Mouse (Mus musculus): ENCODE results near the gene Ccdc88c.

DNA sequence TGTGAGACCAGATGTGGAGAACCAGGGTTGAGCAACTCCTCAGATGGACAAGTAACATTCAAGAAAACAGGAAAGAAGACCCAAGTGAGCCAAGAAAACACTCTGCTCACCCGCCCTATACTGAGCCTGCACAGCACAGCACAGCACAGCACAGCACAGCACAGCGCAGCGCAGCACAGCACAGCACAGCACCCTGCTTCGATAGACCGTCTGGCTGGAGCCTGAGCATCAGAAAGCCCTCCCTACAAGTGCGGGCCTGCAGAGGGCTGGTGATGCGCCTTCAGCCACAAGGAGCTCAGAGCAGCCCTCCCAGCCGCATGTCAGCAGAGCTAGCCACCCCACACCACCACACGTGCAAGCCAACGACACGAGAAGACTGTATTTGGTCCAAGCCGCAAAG, 61.5 kb downstream of the Ccdc88c start:
- TF ChIP-seq POLR2A (IDR thresholded peaks at IDR 0.05; ENCODE audit: extremely low read depth, insufficient read depth, low read length) (no peak), CTCF (IDR thresholded peaks at IDR 0.05; ENCODE audit: extremely low read depth, insufficient read depth, low read length) (no peak)
